ENCODE assay signal across 15 mouse cellular contexts in genomic region chr12:65382118-65382791, GRCm38 (mm10).
A peak's percentile ranks its signal among the peaks of the same experiment; 100 is the strongest.
DNase-seq lines count a peak whose midpoint lies in the region; ATAC-seq and TF ChIP-seq lines count a peak whose summit lies in the region.
"Had no signal": no experiment of that assay in that cellular context is flagged by ENCODE, and none has a peak within 500 bp of the region (broad histone marks: within the 10 kb centered on the region; RNA-seq: fewer than 3 reads in every experiment).

No protein-coding gene starts in this region.

- H3K27ac ChIP-seq in forebrain, postnatal 0 days (ENCODE audit: low read depth, low read length), result no peak overlapping the region
- H3K27ac ChIP-seq in midbrain, embryonic 10.5 days (replicated peaks), result peak overlapping the region; percentile 71
- H3K27ac ChIP-seq in neural tube, embryonic 14.5 days (ENCODE audit: low read depth, low read length), result 0 out of 2 replicates have a peak overlapping the region, but pooled peaks have one; percentile 34
- H3K27ac ChIP-seq in intestine, postnatal 0 days (ENCODE audit: low read depth, low read length), result no peak overlapping the region
- H3K27ac ChIP-seq: heart, embryonic 15.5 days; liver, embryonic 15.5 days had no signal

- H3K4me3 ChIP-seq in forebrain, postnatal 0 days (ENCODE audit: low read depth, low read length), result no peak overlapping the region
- no peak overlapping the region for H3K4me3 ChIP-seq in midbrain, embryonic 10.5 days
- no peak overlapping the region for H3K4me3 ChIP-seq in neural tube, embryonic 14.5 days (ENCODE audit: low read depth, low read length)
- no peak overlapping the region for H3K4me3 ChIP-seq in intestine, postnatal 0 days (ENCODE audit: low read depth, low read length)
- H3K4me3 ChIP-seq: heart, embryonic 15.5 days; liver, embryonic 15.5 days had no signal

- WGBS in forebrain, postnatal 0 days, result 14% methylated on average over 5 of the region's 5 CpGs
- 34% methylated on average over 5 of the region's 5 CpGs for WGBS in midbrain, embryonic 10.5 days
- WGBS in neural tube, embryonic 14.5 days, result 17% methylated on average over 5 of the region's 5 CpGs
- 53% methylated on average over 5 of the region's 5 CpGs for WGBS in intestine, postnatal 0 days

- H3K9ac ChIP-seq in forebrain, postnatal 0 days, result no peak overlapping the region
- H3K9ac ChIP-seq in neural tube, embryonic 14.5 days (replicated peaks; ENCODE audit: low read depth, low read length), result no peak overlapping the region
- no peak overlapping the region for H3K9ac ChIP-seq in intestine, postnatal 0 days (ENCODE audit: low read depth, low read length)
- H3K9ac ChIP-seq: heart, embryonic 15.5 days; liver, embryonic 15.5 days had no signal

- no peaks in the 10 kb centered on the region for H3K27me3 ChIP-seq in forebrain, postnatal 0 days (ENCODE audit: insufficient read depth, low read length)
- H3K27me3 ChIP-seq in midbrain, embryonic 10.5 days (ENCODE audit: low read depth, poor library complexity, severe bottlenecking), result no peaks in the 10 kb centered on the region
- no peaks in the 10 kb centered on the region for H3K27me3 ChIP-seq in neural tube, embryonic 14.5 days (ENCODE audit: control insufficient read depth, insufficient read depth, low read length)
- no peaks in the 10 kb centered on the region for H3K27me3 ChIP-seq in intestine, postnatal 0 days (replicated peaks; ENCODE audit: control insufficient read depth, insufficient read depth, low read length)
- H3K27me3 ChIP-seq: heart, embryonic 15.5 days; liver, embryonic 15.5 days had no signal

- H3K9me3 ChIP-seq in forebrain, postnatal 0 days (ENCODE audit: low read length), result no peaks in the 10 kb centered on the region
- H3K9me3 ChIP-seq in midbrain, embryonic 10.5 days (replicated peaks), result 0 out of 2 replicates have a peak, but pooled peaks cover 8% of the 10 kb centered on the region
- H3K9me3 ChIP-seq in neural tube, embryonic 14.5 days (ENCODE audit: control insufficient read depth, low read length), result no peaks in the 10 kb centered on the region
- H3K9me3 ChIP-seq in intestine, postnatal 0 days (ENCODE audit: control insufficient read depth), result no peaks in the 10 kb centered on the region
- H3K9me3 ChIP-seq: liver, embryonic 15.5 days had no signal

- H3K4me1 ChIP-seq in forebrain, postnatal 0 days (ENCODE audit: insufficient read depth), result no peaks in the 10 kb centered on the region
- H3K4me1 ChIP-seq in midbrain, embryonic 10.5 days, result peaks cover 8% of the 10 kb centered on the region
- no peaks in the 10 kb centered on the region for H3K4me1 ChIP-seq in neural tube, embryonic 14.5 days (ENCODE audit: control insufficient read depth, insufficient read depth, low read length)
- H3K4me1 ChIP-seq in intestine, postnatal 0 days (replicated peaks; ENCODE audit: control insufficient read depth, insufficient read depth, low read length), result no peaks in the 10 kb centered on the region
- H3K4me1 ChIP-seq: liver, embryonic 15.5 days had no signal

- no peaks in the 10 kb centered on the region for H3K36me3 ChIP-seq in forebrain, postnatal 0 days (ENCODE audit: insufficient read depth)
- no peaks in the 10 kb centered on the region for H3K36me3 ChIP-seq in midbrain, embryonic 10.5 days
- H3K36me3 ChIP-seq in neural tube, embryonic 14.5 days (ENCODE audit: control insufficient read depth, insufficient read depth, low read length), result no peaks in the 10 kb centered on the region
- H3K36me3 ChIP-seq in intestine, postnatal 0 days (ENCODE audit: control insufficient read depth, insufficient read depth), result no peaks in the 10 kb centered on the region
- H3K36me3 ChIP-seq: heart, embryonic 15.5 days; liver, embryonic 15.5 days had no signal

- H3K4me2 ChIP-seq in forebrain, postnatal 0 days (ENCODE audit: low read depth), result no peak overlapping the region
- no peak overlapping the region for H3K4me2 ChIP-seq in neural tube, embryonic 14.5 days (ENCODE audit: low read depth, low read length)
- no peak overlapping the region for H3K4me2 ChIP-seq in intestine, postnatal 0 days (replicated peaks; ENCODE audit: low read depth)
- H3K4me2 ChIP-seq: heart, embryonic 15.5 days; liver, embryonic 15.5 days had no signal

- peak; percentile 47; the same call in 1 of the 2 replicates for ATAC-seq in forebrain, postnatal 0 days
- ATAC-seq in neural tube, embryonic 14.5 days (ENCODE audit: low read depth), result peak; percentile 90
- ATAC-seq in intestine, postnatal 0 days, result no peak
- ATAC-seq: Patski had no signal

- TF ChIP-seq CTCF in forebrain, postnatal 0 days (IDR thresholded peaks at IDR 0.05; ENCODE audit: low read depth), result no peak
- no peak for TF ChIP-seq CTCF in intestine, postnatal 0 days (IDR thresholded peaks at IDR 0.05; ENCODE audit: low read depth)

- DNase-seq in embryo, embryonic 10.5 days (ENCODE audit: low spot score), result peak; percentile 35
- DNase-seq in embryo, embryonic 9.5 days (ENCODE audit: extremely low spot score), result no peak
- no peak for DNase-seq in forebrain, postnatal 0 days
- DNase-seq in midbrain, embryonic 10.5 days (ENCODE audit: low spot score), result peak; percentile 28
- DNase-seq in testis, postnatal 14 days (ENCODE audit: low spot score), result no peak
- no peak for DNase-seq in lung, postnatal 4 days
- DNase-seq: cerebellum, adult 18-20 months; left cerebral cortex, postnatal 4 days; lung, postnatal 14 days; right cerebral cortex, postnatal 4 days had no signal

Comparison
In these comparisons a context has a peak if more than half of its experiments do, and no peak if none do; other contexts are left out.
1. DNase-seq: peak in embryo, embryonic 10.5 days (single experiment) and midbrain, embryonic 10.5 days (single experiment); none in embryo, embryonic 9.5 days (single experiment), forebrain, postnatal 0 days (single experiment), testis, postnatal 14 days (single experiment) and lung, postnatal 4 days (0 of 2).
2. H3K27ac ChIP-seq: peak in midbrain, embryonic 10.5 days (single experiment) and neural tube, embryonic 14.5 days (single experiment); none in forebrain, postnatal 0 days (single experiment) and intestine, postnatal 0 days (single experiment).